Mouse (Mus musculus) liver, embryonic 13.5 days (tissue): ENCODE measurements around the gene Olfr692. TPM values are rescaled to one million over a fixed set of nuclear protein-coding genes. Genes with fewer than 3 reads are reported as not detected.
"Not testable (repeated sequence)": the region's sequence is repeated elsewhere in the genome, so short reads cannot be mapped to it uniquely, and the experiment has no call there.

ENCODE experiments used
- ATAC-seq: fragments of 200-750 bp; cut with Nextera tagmentation; 2 replicates; pipeline ENCODE4 v1.8.0; 2017; ENCODE audit warnings: low read depth, mild to moderate bottlenecking, moderate number of reproducible peaks, moderate library complexity
- DNase-seq: peaks from one replicate; pipeline ENCODE4 v3.0.0; 2022
- H3K27ac ChIP-seq: fragments of 300-500 bp; sonication (generic); 2 replicates; pipeline ENCODE4 v1.5.1; 2015; ENCODE audit warnings: moderate library complexity, mild to moderate bottlenecking, inconsistent platforms
- H3K27me3 ChIP-seq: fragments of 300-500 bp; sonication (generic); 2 replicates; pipeline ENCODE4 v1.6.1; 2015; ENCODE audit warnings: mild to moderate bottlenecking, inconsistent platforms
- H3K36me3 ChIP-seq: fragments of 300-500 bp; sonication (generic); 2 replicates; pipeline ENCODE4 v1.6.1; 2015; ENCODE audit warnings: mild to moderate bottlenecking, inconsistent platforms
- H3K4me1 ChIP-seq: fragments of 300-500 bp; sonication (generic); replicated peaks from 2 replicates; pipeline ENCODE4 v1.6.1; 2015; ENCODE audit warnings: inconsistent platforms
- H3K4me2 ChIP-seq: fragments of 300-500 bp; sonication (generic); 2 replicates; pipeline ENCODE4 v1.6.1; 2015; ENCODE audit warnings: inconsistent platforms, mild to moderate bottlenecking, moderate library complexity
- H3K4me3 ChIP-seq: fragments of 300-500 bp; sonication (generic); replicated peaks from 2 replicates; pipeline ENCODE4 v1.5.1; 2015; ENCODE audit warnings: mild to moderate bottlenecking, inconsistent platforms
- H3K9ac ChIP-seq: fragments of 300-500 bp; sonication (generic); 2 replicates; pipeline ENCODE4 v1.6.1; 2015; ENCODE audit warnings: mild to moderate bottlenecking, inconsistent platforms
- H3K9me3 ChIP-seq: fragments of 300-500 bp; sonication (generic); replicated peaks from 2 replicates; pipeline ENCODE4 v1.6.1; 2016; ENCODE audit warnings: inconsistent platforms
- WGBS: fragments of 180-500 bp; shearing (Covaris S2); methylation state at CpG from one replicate; pipeline ENCODE4 v1.1.7; 2015; ENCODE audit not compliant: insufficient replicate concordance; 5-methylcytosine and 5-hydroxymethylcytosine counted together
- polyA plus RNA-seq: library from polyadenylated mRNA; unstranded; fragments of >200 nt; fragmentation: Nextera tagmentation; extraction: Ambion mirVana; gene quantifications from 2 replicates; pipeline ENCODE4 v1.2.1, GENCODE M21; 2015

The Olfr692 gene
- not detected in 2 replicates for polyA plus RNA-seq

DNA sequence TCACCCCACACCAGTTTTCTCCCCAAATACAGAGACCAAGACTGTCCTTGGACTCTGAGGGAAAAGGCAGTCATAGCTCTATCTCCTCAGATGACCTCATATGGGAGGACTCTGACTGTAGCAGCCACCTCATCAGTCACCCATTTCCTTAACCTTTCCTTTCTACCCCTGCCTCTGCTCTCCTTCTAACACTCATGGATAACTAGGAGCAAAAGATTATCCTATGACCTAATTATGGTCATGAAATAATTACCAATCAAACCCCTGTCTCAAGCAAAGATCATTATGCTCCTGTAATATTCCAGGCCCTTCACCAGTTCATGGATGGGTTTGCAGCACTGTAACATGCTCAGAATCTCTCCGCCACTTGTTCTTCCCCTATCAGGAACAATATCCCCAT lies at the start of gene Olfr692:
TSS of gene Olfr692 (plus strand) at position 301 of the 400 bp plus-strand sequence.
- no peak within 1 kb of the TSS for H3K9ac ChIP-seq
- WGBS = 59% methylated on average over 1 of the region's 1 CpGs
- no peak within 1 kb of the TSS for H3K4me3 ChIP-seq
- DNase-seq = no peak
- H3K4me1 ChIP-seq = no peaks in the 10 kb centered on the region
- H3K9me3 ChIP-seq = no peaks in the 10 kb centered on the region
- no peak within 1 kb of the TSS for H3K27ac ChIP-seq
- H3K36me3 ChIP-seq = no peaks in the 10 kb centered on the region
- no peak for ATAC-seq
- H3K27me3 ChIP-seq = no peaks in the 10 kb centered on the region
- no peak within 1 kb of the TSS for H3K4me2 ChIP-seq

DNA sequence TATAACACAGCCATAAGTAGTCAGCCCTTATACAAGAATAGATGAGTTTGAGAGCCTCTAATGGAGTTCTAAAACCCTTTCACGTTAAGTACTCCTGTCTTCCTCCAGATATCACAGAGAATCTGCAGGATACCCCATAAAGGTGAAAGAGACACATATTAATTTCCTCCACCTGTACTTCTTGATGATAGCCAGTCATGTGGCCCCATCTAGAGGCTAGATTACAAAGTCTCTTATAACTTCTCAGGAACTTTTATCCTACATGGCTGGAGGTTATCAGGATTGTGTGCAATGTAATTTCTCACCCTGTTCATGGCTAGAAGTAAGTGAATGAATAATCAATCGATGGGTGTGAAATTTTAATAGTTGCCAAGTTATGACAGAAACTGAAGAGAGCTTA lies 42.7 kb upstream of the Olfr692 start:
- no peak overlapping the region for H3K9ac ChIP-seq
- H3K9me3 ChIP-seq = no peaks in the 10 kb centered on the region
- no peak overlapping the region for H3K4me2 ChIP-seq
- no peak for ATAC-seq
- no peaks in the 10 kb centered on the region for H3K27me3 ChIP-seq
- no peak overlapping the region for H3K27ac ChIP-seq
- H3K4me3 ChIP-seq = no peak overlapping the region
- 43% methylated on average over 2 of the region's 2 CpGs for WGBS
- no peaks in the 10 kb centered on the region for H3K36me3 ChIP-seq
- no peaks in the 10 kb centered on the region for H3K4me1 ChIP-seq
- no peak for DNase-seq

DNA sequence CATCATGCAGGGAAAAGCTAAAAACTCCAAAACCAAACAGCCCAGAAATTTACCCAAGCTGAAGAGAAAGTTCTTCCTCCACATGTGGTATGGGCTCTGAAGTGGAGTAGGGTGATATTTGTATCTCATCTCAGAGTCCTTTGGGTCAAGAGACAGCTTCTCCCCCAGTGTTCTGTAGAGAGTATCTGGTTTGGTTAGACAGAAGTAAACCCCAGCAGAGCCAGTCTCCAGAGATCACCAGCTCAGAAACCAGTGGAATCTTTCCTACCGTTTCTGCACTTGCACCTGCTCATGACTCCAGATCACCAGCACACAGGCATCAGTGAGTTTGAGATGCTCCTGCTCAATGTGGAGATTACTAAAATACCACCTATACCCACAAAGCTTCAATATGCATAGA lies 34.0 kb upstream of the Olfr692 start, which contains the start of gene Olfr690:
TSS of gene Olfr690 (minus strand) at position 101 of the 400 bp plus-strand sequence.
- no peak within 1 kb of the TSS for H3K4me2 ChIP-seq
- no peak for DNase-seq
- no peaks in the 10 kb centered on the region for H3K27me3 ChIP-seq
- H3K9ac ChIP-seq = no peak within 1 kb of the TSS
- H3K4me1 ChIP-seq = no peaks in the 10 kb centered on the region
- no peaks in the 10 kb centered on the region for H3K9me3 ChIP-seq
- ATAC-seq = no peak
- no peak within 1 kb of the TSS for H3K27ac ChIP-seq
- WGBS = 59% methylated on average over 1 of the region's 1 CpGs
- H3K36me3 ChIP-seq = no peaks in the 10 kb centered on the region
- H3K4me3 ChIP-seq = no peak within 1 kb of the TSS

DNA sequence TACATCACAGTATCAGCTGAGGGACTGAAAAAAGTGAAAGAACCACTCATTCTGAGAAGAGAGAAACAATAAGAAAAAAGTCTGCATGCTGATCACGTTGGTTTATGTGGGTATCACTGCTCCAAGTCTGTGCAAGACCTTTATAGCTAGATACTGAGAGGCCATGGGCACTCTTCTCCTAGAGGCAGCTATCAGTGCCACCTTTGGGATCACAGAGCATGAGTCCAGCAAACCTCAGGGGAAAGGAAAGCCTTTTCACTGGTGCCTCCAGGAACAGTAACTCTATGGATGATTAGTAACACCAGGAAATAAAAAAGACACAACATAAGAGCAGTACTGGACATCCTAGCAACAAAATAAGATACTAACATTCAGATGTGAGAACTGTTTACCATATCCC lies 25.9 kb upstream of the Olfr692 start, which contains the start of gene Olfr691:
TSS of gene Olfr691 (minus strand) at position 101 of the 400 bp plus-strand sequence.
- Histone ChIP-seq H3K9ac (no peak within 1 kb of the TSS), H3K36me3 (no peaks in the 10 kb centered on the region), H3K9me3 (no peaks in the 10 kb centered on the region), H3K4me2 (no peak within 1 kb of the TSS), H3K27me3 (no peaks in the 10 kb centered on the region), H3K4me1 (no peaks in the 10 kb centered on the region), H3K27ac (no peak within 1 kb of the TSS), H3K4me3 (no peak within 1 kb of the TSS)
- DNase-seq (no peak), ATAC-seq (no peak)
- 39% methylated on average over 1 of the region's 1 CpGs for WGBS

GRCm38 (mm10) chr7:105342752-105343151 lies 25.3 kb upstream of the Olfr692 start:
- H3K36me3 ChIP-seq = no peaks in the 10 kb centered on the region
- no peaks in the 10 kb centered on the region for H3K27me3 ChIP-seq
- H3K4me1 ChIP-seq = no peaks in the 10 kb centered on the region
- DNase-seq (no peak), ATAC-seq (no peak)
- H3K9ac ChIP-seq = no peak overlapping the region
- H3K4me2 ChIP-seq = no peak overlapping the region
- H3K4me3 ChIP-seq = no peak overlapping the region
- WGBS = 47% methylated on average over 2 of the region's 2 CpGs
- H3K9me3 ChIP-seq = no peaks in the 10 kb centered on the region
- H3K27ac ChIP-seq = no peak overlapping the region

DNA sequence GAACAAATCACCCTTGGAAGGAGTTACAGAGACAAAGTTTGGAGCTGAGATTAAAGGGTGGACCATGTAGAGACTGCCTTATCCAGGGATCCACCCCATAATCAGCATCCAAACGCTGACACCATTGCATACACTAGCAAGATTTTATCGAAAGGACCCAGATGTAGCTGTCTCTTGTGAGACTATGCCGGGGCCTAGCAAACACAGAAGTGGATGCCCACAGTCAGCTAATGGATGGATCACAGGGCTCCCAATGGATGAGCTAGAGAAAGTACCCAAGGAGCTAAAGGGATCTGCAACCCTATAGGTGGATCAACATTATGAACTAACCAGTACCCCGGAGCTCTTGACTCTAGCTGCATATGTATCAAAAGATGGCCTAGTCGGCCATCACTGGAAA lies 12.0 kb upstream of the Olfr692 start:
- not testable (repeated sequence) for H3K4me1 ChIP-seq, H3K27ac ChIP-seq, DNase-seq, H3K4me2 ChIP-seq, H3K4me3 ChIP-seq, ATAC-seq, H3K9ac ChIP-seq, H3K9me3 ChIP-seq, H3K27me3 ChIP-seq, H3K36me3 ChIP-seq
- no CpG with 5 or more reads among the region's 5 CpGs for WGBS

DNA sequence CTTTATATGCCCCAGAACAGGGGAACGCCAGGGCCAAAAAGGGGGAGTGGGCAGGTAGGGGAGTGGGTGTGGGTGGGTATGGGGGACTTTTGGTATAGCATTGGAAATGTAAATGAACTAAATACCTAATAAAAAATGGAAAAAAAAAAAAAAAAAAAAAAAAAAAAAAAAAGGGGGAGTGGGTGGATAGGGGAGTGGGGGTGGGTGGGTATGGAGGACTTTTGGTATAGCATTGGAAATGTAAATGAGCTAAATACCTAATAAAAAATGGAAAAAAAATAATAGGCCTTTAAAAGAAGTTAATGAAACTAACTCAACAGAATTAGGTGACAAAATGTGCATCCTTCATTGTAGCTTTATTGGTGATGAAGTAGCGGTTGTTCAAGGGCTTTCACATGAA lies 11.5 kb upstream of the Olfr692 start:
- H3K4me2 ChIP-seq, H3K4me3 ChIP-seq, H3K27me3 ChIP-seq, H3K36me3 ChIP-seq, H3K4me1 ChIP-seq, H3K9me3 ChIP-seq, DNase-seq, H3K27ac ChIP-seq, H3K9ac ChIP-seq: not testable (repeated sequence)
- WGBS = 85% methylated on average over 1 of the region's 2 CpGs
- peak; percentile 58; the same call in 1 of the 2 replicates for ATAC-seq

DNA sequence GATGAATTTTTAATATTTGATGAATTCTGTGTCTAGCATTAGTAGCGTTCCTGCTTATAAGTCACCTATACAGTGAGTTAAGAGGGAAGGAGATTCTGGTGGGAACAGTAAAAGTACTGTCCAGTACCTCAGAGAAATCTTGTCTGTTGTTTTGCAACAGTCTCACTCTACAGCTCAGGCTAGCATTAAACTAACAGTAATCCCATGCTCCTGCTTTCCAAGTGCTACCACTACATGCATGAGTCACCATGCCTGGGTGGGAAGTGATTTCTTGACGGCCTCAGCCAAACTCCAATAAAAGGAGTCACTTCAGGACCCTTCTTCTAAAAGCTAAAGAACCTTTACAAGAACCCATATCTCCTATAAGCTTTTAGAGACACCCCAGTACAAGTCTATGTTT lies 6.3 kb upstream of the Olfr692 start:
- H3K4me1 ChIP-seq = no peaks in the 10 kb centered on the region
- H3K4me3 ChIP-seq = no peak overlapping the region
- no peaks in the 10 kb centered on the region for H3K9me3 ChIP-seq
- no peak overlapping the region for H3K27ac ChIP-seq
- ATAC-seq = no peak
- no peak overlapping the region for H3K4me2 ChIP-seq
- DNase-seq = no peak
- WGBS = 63% methylated on average over 2 of the region's 2 CpGs
- H3K36me3 ChIP-seq = no peaks in the 10 kb centered on the region
- H3K27me3 ChIP-seq = no peaks in the 10 kb centered on the region
- H3K9ac ChIP-seq = no peak overlapping the region

GRCm38 (mm10) chr7:105367268-105367667 lies 762 bp upstream of the Olfr692 start:
- Histone ChIP-seq H3K4me3 (no peak overlapping the region), H3K27ac (no peak overlapping the region), H3K27me3 (no peaks in the 10 kb centered on the region), H3K9me3 (no peaks in the 10 kb centered on the region), H3K36me3 (no peaks in the 10 kb centered on the region), H3K9ac (no peak overlapping the region), H3K4me1 (no peaks in the 10 kb centered on the region), H3K4me2 (no peak overlapping the region)
- 71% methylated on average over 5 of the region's 5 CpGs for WGBS
- ATAC-seq (no peak), DNase-seq (no peak)

- Histone ChIP-seq H3K36me3 (no peaks in the 10 kb centered on the region), H3K9me3 (no peaks in the 10 kb centered on the region), H3K9ac (no peak overlapping the region), H3K4me3 (no peak overlapping the region), H3K4me1 (peaks cover 3% of the 10 kb centered on the region), H3K27me3 (no peaks in the 10 kb centered on the region), H3K4me2 (no peak overlapping the region), H3K27ac (no peak overlapping the region)
- no peak for DNase-seq
- no peak for ATAC-seq
- WGBS = 75% methylated on average over 4 of the region's 4 CpGs
These were observed 491 bp downstream of the Olfr692 start for GRCm38 (mm10) chr7:105368521-105368920.

DNA sequence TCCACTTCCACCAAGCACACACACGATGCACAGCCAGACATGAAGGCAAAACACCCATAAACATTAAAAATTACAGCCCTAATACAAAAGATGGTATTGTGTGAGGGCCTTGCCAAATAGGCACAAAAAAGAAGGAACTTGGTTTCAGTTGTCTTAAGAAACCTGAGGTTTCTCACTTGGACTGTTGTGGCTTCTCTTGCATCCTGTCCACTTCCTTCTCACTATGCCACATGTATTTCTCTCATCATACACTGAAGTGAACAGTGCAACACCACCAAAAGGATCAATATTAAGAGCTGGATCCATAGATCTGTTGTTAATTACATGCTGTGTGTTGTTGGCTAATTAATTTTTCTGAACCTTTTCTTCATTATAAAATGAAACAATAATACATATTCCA lies 4.9 kb downstream of the Olfr692 start:
- H3K9me3 ChIP-seq = no peaks in the 10 kb centered on the region
- no peak overlapping the region for H3K4me3 ChIP-seq
- H3K27ac ChIP-seq = no peak overlapping the region
- WGBS = 47% methylated on average over 1 of the region's 1 CpGs
- peaks cover 6% of the 10 kb centered on the region for H3K4me1 ChIP-seq
- no peak overlapping the region for H3K9ac ChIP-seq
- DNase-seq (no peak), ATAC-seq (no peak)
- peaks cover 10% of the 10 kb centered on the region for H3K36me3 ChIP-seq
- no peak overlapping the region for H3K4me2 ChIP-seq
- no peaks in the 10 kb centered on the region for H3K27me3 ChIP-seq

DNA sequence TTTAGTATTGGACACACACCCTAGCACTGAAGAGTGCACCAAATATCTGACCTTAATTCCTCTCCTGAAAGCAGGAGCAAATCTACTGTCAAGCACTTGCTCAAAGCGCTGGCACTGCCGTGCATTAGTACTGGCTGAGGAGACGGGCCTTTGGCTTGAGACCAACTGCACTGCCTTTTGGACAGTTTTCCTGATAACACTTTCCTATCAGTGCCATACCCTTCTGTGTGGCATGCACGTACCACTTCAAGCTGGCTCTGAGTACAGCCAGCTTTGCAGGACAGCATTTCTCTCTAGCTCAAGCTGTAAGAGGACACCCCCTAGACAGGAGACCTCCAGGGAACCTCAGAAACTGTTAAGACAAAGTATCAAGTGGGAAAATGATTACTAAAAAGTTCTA lies 5.5 kb downstream of the Olfr692 start:
- no peak overlapping the region for H3K9ac ChIP-seq
- H3K27ac ChIP-seq = no peak overlapping the region
- no peaks in the 10 kb centered on the region for H3K9me3 ChIP-seq
- H3K36me3 ChIP-seq = peaks cover 16% of the 10 kb centered on the region
- H3K4me1 ChIP-seq = peaks cover 6% of the 10 kb centered on the region
- H3K27me3 ChIP-seq = no peaks in the 10 kb centered on the region
- WGBS = 31% methylated on average over 4 of the region's 4 CpGs
- no peak overlapping the region for H3K4me3 ChIP-seq
- DNase-seq = no peak
- H3K4me2 ChIP-seq = no peak overlapping the region
- 0 out of 2 replicates have a peak, but pooled peaks have one; percentile 54 for ATAC-seq
